8 mouse cellular contexts compared by ENCODE assay signal in genomic region chr8:70172043-70172681, GRCm38 (mm10). TPM values are rescaled to one million over a fixed set of nuclear protein-coding genes. Genes with fewer than 3 reads are reported as not detected.
A peak's percentile ranks its signal among the peaks of the same experiment; 100 is the strongest.
DNase-seq lines count a peak whose midpoint lies in the region; ATAC-seq lines count a peak whose summit lies in the region.

Tmem161a (plus strand) TSS chr8:70172356.

- no peak within 1 kb of the TSS for H3K27ac ChIP-seq in hindbrain, embryonic 16.5 days (ENCODE audit: low read depth, low read length)
- H3K27ac ChIP-seq in macrophage = peak within 1 kb of the TSS; percentile 36

- peak within 1 kb of the TSS; percentile 59 for H3K4me3 ChIP-seq in hindbrain, embryonic 16.5 days (ENCODE audit: low read length)
- H3K4me3 ChIP-seq in macrophage (ENCODE audit: inconsistent target) = peak within 1 kb of the TSS; percentile 76

- H3K9ac ChIP-seq in hindbrain, embryonic 16.5 days (ENCODE audit: low read depth, low read length) = peak within 1 kb of the TSS; percentile 68

- H3K9me3 ChIP-seq in hindbrain, embryonic 16.5 days (ENCODE audit: control insufficient read depth, low read length) = no peaks in the 10 kb centered on the region

- H3K79me2 ChIP-seq in macrophage (ENCODE audit: inconsistent target) = peaks cover 18% of the 10 kb centered on the region; the same call in 1 of the 2 replicates

- peak; percentile 97 for ATAC-seq in hindbrain, embryonic 16.5 days

- peak within 1 kb of the TSS; percentile 66 for H3K4me2 ChIP-seq in hindbrain, embryonic 16.5 days (ENCODE audit: low read length)

- peaks cover 3% of the 10 kb centered on the region for H3K4me1 ChIP-seq in hindbrain, embryonic 16.5 days (ENCODE audit: control insufficient read depth, insufficient read depth, low read depth, low read length)

- DNase-seq in WW6 (ENCODE audit: low read depth, low spot score) = peak; percentile 90
- peak; percentile 56 to 83 for DNase-seq in cerebellum, postnatal 4 days (ENCODE audit: low spot score in 2 of 2)
- peak; percentile 94 for DNase-seq in gastrocnemius, adult 18-20 months (ENCODE audit: low spot score)
- DNase-seq in left cerebral cortex, adult 18-20 months (ENCODE audit: low spot score in 2 of 2) = peak; percentile 94 to 95
- peak; percentile 97 for DNase-seq in right cerebral cortex, adult 18-20 months
- peak; percentile 65 for DNase-seq in urinary bladder, postnatal 10 days (ENCODE audit: low spot score)

- 1% methylated on average over 27 of the region's 27 CpGs for whole genome bisulfite sequencing in hindbrain, embryonic 16.5 days
- WGBS in macrophage (ENCODE audit: missing documents) = 2% methylated on average over 26 of the region's 27 CpGs

- no peaks in the 10 kb centered on the region for H3K36me3 ChIP-seq in hindbrain, embryonic 16.5 days (ENCODE audit: control insufficient read depth, insufficient read depth, low read length)
- H3K36me3 ChIP-seq in macrophage (ENCODE audit: inconsistent target) = peaks cover 1% of the 10 kb centered on the region; the same call in 1 of the 2 replicates

- peaks cover 3% of the 10 kb centered on the region for H3K27me3 ChIP-seq in hindbrain, embryonic 16.5 days (replicated peaks; ENCODE audit: control insufficient read depth, insufficient read depth, low read length)

RNA-seq across cellular contexts. Expression of gene Tmem161a, which starts in this region (rescaled TPM):
- total RNA-seq in gastrocnemius, adult 18-20 months (2021) = 10 to 100 TPM; 75.2 to 88.4 TPM
- polyA plus RNA-seq in hindbrain, embryonic 16.5 days (2015; fragmentation: Nextera tagmentation; extraction: Ambion mirVana) = 54.2 and 57.4 TPM in 2 replicates
- total RNA-seq in left cerebral cortex, adult 18-20 months (2021) = 10 to 100 TPM; 45.2 to 46.2 TPM
- total RNA-seq in macrophage (2018; cell fraction: chromatin; rRNA removed) = 10 to 100 TPM in 25 of 26 experiments, 1 to 10 TPM in 1; 9.9 to 65.4 (median 33.5) TPM
- total RNA-seq in macrophage (2018; cell fraction: cytosol; rRNA removed) = 10 to 100 TPM; 10.4 to 21.1 (median 15.2) TPM
- total RNA-seq in macrophage (2018; cell fraction: nucleus; rRNA removed) = 10 to 100 TPM; 12.1 to 51.8 (median 30.8) TPM
- polyA plus RNA-seq in macrophage (2018) = 11.2 to 20.0 TPM (median 16.3 TPM) in 3 replicates
